ENCODE assay signal across 9 mouse cellular contexts in genomic region chr14:14098330-14098980, GRCm38 (mm10). TPM values are rescaled to one million over a fixed set of nuclear protein-coding genes. Genes with fewer than 3 reads are reported as not detected.
DNase-seq lines count a peak whose midpoint lies in the region; ATAC-seq and TF ChIP-seq lines count a peak whose summit lies in the region.
"Had no signal": no experiment of that assay in that cellular context is flagged by ENCODE, and none has a peak within 500 bp of the region (broad histone marks: within the 10 kb centered on the region; RNA-seq: fewer than 3 reads in every experiment).

No protein-coding gene starts in this region.

- H3K27me3 ChIP-seq in liver, embryonic 15.5 days: no peaks in the 10 kb centered on the region
- no peaks in the 10 kb centered on the region for H3K27me3 ChIP-seq in neural tube, embryonic 13.5 days
- no peaks in the 10 kb centered on the region for H3K27me3 ChIP-seq in testis, adult 2 months (ENCODE audit: control insufficient read depth, insufficient read depth, low read length)
- H3K27me3 ChIP-seq: embryonic facial prominence, embryonic 15.5 days had no signal

- no peak overlapping the region for H3K27ac ChIP-seq in liver, embryonic 15.5 days (replicated peaks)
- H3K27ac ChIP-seq in neural tube, embryonic 13.5 days (replicated peaks): no peak overlapping the region
- no peak overlapping the region for H3K27ac ChIP-seq in testis, adult 2 months (ENCODE audit: control insufficient read depth, insufficient read depth, low read depth, low read length)
- H3K27ac ChIP-seq: embryonic facial prominence, embryonic 15.5 days had no signal

- intact Hi-C loops in heart, postnatal 10 days (cut with DNase I): loop anchor here (2.0 to 5.0 kb wide), 3 partner anchors 86 to 741 kb away; partner anchors contain the start of genes Atxn7 and Thoc7

- DNase-seq in brain, adult 2 months (ENCODE audit: low read depth, low spot score): peak; percentile 96
- peak; percentile 26 for DNase-seq in fat pad, adult 2 months (ENCODE audit: extremely low read depth, low read depth, low spot score)
- peak; percentile 87 to 93 for DNase-seq in heart, postnatal 10 days
- DNase-seq in kidney, postnatal 36 days: peak; percentile 92 to 97

- 21% methylated on average over 10 of the region's 10 CpGs for WGBS in liver, embryonic 15.5 days (ENCODE audit: insufficient replicate concordance)
- 27% methylated on average over 10 of the region's 10 CpGs for WGBS in neural tube, embryonic 13.5 days

- no peak overlapping the region for H3K4me3 ChIP-seq in liver, embryonic 15.5 days (replicated peaks)
- no peak overlapping the region for H3K4me3 ChIP-seq in neural tube, embryonic 13.5 days
- no peak overlapping the region for H3K4me3 ChIP-seq in testis, adult 2 months (ENCODE audit: control insufficient read depth, low read depth, low read length)
- H3K4me3 ChIP-seq: embryonic facial prominence, embryonic 15.5 days had no signal

- TF ChIP-seq POLR2A in testis, adult 2 months (IDR thresholded peaks at IDR 0.05; ENCODE audit: control insufficient read depth, low read depth, low read length): no peak

- no peak overlapping the region for H3K9ac ChIP-seq in liver, embryonic 15.5 days
- no peak overlapping the region for H3K9ac ChIP-seq in neural tube, embryonic 13.5 days
- H3K9ac ChIP-seq: embryonic facial prominence, embryonic 15.5 days had no signal

- H3K4me1 ChIP-seq in liver, embryonic 15.5 days (replicated peaks): no peaks in the 10 kb centered on the region; the same call in 1 of the 2 replicates
- H3K4me1 ChIP-seq in neural tube, embryonic 13.5 days (replicated peaks): no peaks in the 10 kb centered on the region
- no peaks in the 10 kb centered on the region for H3K4me1 ChIP-seq in testis, adult 2 months (ENCODE audit: control insufficient read depth, insufficient read depth, low read length)
- H3K4me1 ChIP-seq: embryonic facial prominence, embryonic 15.5 days had no signal

- peak; percentile 94; the same call in 1 of the 2 replicates for TF ChIP-seq CTCF in testis, adult 2 months (IDR thresholded peaks at IDR 0.05; ENCODE audit: control insufficient read depth, insufficient read depth, insufficient replicate concordance, low read depth, low read length)

- H3K4me2 ChIP-seq in liver, embryonic 15.5 days: no peak overlapping the region
- H3K4me2 ChIP-seq in neural tube, embryonic 13.5 days: no peak overlapping the region
- H3K4me2 ChIP-seq: embryonic facial prominence, embryonic 15.5 days had no signal

- peak; percentile 99 for ATAC-seq in CD4-positive, CD25-positive, alpha-beta regulatory T cell, adult 4 months
- peak; percentile 57; the same call in 1 of the 2 replicates for ATAC-seq in liver, embryonic 15.5 days (ENCODE audit: insufficient read depth)
- ATAC-seq in neural tube, embryonic 13.5 days (ENCODE audit: low read depth): peak; percentile 82

- peaks cover 40% of the 10 kb centered on the region for H3K36me3 ChIP-seq in liver, embryonic 15.5 days (replicated peaks)
- H3K36me3 ChIP-seq in neural tube, embryonic 13.5 days: peaks cover 50% of the 10 kb centered on the region
- H3K36me3 ChIP-seq in testis, adult 2 months (ENCODE audit: control insufficient read depth, insufficient read depth, low read length): peaks cover 10% of the 10 kb centered on the region

- no peaks in the 10 kb centered on the region for H3K9me3 ChIP-seq in liver, embryonic 15.5 days (replicated peaks)
- H3K9me3 ChIP-seq in neural tube, embryonic 13.5 days: no peaks in the 10 kb centered on the region
- H3K9me3 ChIP-seq: embryonic facial prominence, embryonic 15.5 days had no signal

RNA-seq across cellular contexts. Expression of gene Psmd6, which starts 22.3 kb away (rescaled TPM):
- 100 to 1,000 TPM; 126 to 136 TPM for polyA plus RNA-seq in CD4-positive, CD25-positive, alpha-beta regulatory T cell, adult 4 months (2017; shearing (Covaris generic))
- total RNA-seq in heart, postnatal 10 days (2021): 100 to 1,000 TPM in 1 of 2 experiments, 10 to 100 TPM in 1; 97.5 to 103 TPM
- 107 and 116 TPM in 2 replicates for polyA plus RNA-seq in liver, embryonic 15.5 days (2015; fragmentation: Nextera tagmentation; extraction: Ambion mirVana)
- polyA plus RNA-seq in neural tube, embryonic 13.5 days (2015; fragmentation: Nextera tagmentation; extraction: Ambion mirVana): 288 and 313 TPM in 2 replicates
- 26.5 and 30.3 TPM in 2 replicates for polyA plus RNA-seq in testis, adult 2 months (2012; rRNA removed)

Comparison
In these comparisons a context has a peak if more than half of its experiments do, and no peak if none do; other contexts are left out.
1. DNase-seq: peak in every context shown above with its lines; median percentile 96 in brain, adult 2 months; 94 in kidney, postnatal 36 days; 90 in heart, postnatal 10 days; 26 in fat pad, adult 2 months.